Mouse (Mus musculus) kidney, adult 9 months (tissue): Measurements from ENCODE around the gene Ly6g5c.
"Not testable (repeated sequence)": the region's sequence is repeated elsewhere in the genome, so short reads cannot be mapped to it uniquely, and the experiment has no call there.

ENCODE experiments used
- DNase-seq: peaks from one replicate; pipeline ENCODE4 v3.0.0; 2022

The Ly6g5c gene

DNA sequence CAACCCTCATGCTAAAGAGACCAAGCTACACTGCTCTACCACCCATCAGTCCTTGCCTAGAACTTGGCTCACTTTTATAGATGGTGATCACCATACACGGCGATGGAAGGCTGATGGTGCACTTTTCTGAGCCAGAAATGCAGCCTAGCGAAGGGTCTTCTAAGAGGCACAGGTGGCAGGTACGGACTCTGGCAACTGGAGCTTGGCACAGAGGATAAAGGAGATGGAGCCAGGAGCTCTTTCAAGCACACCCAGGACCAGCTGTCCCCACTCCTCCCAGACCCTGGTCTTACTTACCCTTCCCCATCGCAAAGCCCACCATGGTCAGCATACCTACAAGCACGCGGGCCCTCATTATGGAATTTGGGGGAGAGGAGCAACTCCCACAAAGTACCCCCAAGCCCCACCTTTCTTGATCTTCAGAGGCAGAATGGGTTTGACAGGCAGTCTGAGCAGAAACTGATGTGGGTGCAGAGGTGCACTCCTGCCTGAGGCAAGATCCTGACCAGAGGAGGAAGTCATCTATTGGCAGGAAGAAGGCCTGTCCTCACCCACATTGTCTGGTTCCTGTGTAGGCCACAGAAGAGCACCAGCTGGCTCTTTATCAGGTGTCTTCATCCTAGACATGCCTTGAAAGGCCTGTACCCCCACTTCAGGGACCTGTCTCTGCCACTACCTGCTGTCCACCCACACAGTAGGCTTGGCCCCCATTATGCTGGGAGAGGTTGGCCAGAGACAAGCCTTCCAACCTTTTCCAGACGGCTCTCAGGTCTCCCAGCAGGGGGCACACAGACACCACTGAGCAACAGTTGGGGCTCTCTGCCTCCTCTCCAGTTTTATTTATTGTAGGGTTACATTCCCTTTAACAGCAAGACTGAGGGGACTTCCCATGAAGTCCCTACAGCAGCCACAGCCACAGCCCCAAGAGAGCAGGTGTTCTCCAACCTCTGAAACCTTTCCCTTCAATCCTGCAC lies 7.3 kb downstream of the Ly6g5c start, which contains the start of gene Ly6g5b:
TSS of gene Ly6g5b (minus strand) at position 383 of the 974 bp plus-strand sequence.
- no peak for DNase-seq

DNA sequence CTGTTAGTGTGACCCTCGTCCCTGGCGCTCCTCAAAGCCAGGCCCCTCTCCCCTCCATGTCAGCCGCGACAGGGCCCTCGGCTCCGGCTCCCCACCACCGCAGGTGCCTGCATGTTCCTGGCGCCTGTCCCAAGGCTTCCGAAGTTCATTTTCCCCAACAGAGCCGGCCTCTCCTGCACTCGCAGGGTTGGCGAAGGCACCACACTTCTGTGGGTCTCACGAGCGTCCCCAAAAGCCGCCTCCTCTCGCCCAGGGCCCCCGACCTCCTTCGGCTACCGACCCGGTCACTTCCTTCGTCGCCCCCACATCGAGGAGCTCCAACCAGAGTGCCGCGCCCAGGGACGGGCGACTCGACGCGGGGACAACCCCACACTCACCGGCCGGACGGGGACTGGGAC lies 12.7 kb downstream of the Ly6g5c start:
- DNase-seq: peak; percentile 62

DNA sequence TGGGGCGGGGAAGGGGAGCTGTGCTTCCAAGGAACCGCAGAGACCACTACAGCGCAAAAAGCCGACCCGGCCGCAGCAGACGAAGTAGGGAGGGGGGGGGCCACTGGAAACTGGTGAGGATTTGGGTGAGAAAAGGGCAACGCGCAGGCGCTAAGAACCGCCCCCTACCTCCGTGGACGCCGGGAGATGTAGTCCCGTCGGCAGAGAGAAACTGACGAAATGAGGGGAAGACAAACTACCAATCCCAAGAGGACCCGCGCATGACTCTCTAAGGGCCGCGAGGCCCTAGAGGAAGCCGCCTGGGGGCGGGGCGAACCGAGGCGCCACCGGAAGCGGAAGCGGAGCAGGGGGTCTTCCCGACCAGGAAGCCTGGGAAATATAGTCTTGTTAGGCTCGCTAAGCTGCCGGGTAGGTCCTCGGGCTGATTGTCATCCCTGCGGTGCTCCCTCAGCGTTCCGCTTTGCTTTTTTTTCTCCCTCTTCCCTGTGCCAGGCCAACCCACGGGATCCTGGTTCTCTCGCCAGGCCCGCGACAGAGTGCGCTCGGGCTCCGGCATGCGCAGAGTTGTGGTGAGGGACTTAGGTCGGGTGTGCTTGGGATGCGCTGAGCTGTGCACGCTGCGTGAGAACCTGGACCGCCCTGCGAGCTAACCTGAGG lies 13.2 kb downstream of the Ly6g5c start, which contains the start of gene Gpank1:
TSS of gene Gpank1 (plus strand) at position 313 of the 657 bp plus-strand sequence.
- DNase-seq: peak; percentile 99

DNA sequence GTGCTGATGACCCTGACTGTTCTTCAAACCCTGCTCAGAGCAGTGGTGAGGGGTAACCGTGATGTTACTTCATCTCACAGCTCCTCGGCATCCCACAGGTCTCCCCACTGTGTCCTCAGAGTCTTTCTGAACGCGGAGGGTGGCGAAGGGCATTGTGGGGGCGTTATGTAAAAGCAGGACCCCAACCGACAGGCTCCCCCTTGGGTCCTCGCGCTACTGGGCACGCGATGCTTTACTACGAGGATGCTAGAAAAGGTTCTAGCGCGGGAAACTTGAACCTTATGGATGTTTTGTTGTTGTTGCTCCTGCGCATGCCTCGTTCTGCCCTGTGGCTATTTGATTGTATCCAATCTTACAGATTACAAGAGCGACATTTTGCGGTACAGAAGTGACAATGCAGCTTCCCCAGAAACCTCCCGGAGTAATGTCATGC lies 13.8 kb downstream of the Ly6g5c start, which contains the start of gene Csnk2b:
TSS of gene Csnk2b (minus strand) at position 183 of the 433 bp plus-strand sequence.
- peak; percentile 69 for DNase-seq

DNA sequence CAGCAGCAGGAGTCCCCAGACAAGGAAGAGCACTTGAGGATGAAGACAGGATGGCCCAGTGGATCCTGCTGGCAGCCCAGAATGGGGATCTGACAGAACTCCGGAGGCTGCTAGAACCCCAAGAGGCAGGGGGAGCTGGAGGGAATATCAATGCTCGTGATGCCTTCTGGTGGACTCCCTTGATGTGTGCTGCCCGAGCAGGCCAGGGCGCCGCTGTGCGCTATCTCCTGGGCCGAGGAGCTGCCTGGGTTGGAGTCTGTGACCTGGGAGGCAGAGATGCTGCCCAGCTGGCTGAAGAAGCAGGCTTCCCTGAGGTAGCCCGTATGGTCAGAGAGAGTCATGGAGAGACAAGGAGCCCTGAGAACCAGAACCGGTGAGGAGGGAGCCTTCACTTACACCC lies 15.2 kb downstream of the Ly6g5c start:
- DNase-seq: not testable (repeated sequence)

DNA sequence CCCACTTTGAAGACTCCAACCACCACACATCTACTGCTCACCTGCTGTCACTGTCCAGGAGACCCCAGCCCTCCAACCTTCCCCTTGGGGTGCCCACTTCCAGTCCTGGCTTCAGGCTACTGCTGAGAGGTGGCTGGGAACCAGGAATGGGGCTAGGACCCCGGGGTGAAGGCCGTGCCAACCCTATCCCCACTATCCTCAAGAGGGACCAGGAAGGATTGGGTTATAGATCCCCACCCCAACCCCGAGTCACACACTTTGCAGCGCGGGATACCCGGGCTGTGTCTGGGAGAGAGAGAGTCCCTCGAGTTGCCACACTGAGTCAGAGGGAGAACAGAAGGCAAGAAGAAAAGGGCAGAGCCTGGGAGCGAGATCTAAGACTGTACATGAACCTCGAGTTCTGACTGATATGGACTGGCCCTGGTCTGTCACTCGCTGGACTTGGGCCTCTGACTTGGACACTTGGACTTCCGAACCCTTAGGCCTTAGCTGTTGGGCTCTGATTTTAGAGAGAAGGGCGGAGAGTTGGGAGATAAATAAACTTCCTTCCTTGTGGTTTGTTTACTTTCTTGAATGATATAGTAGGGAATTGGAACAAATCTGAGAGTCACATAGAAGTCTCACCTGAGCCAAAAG lies 16.3 kb downstream of the Ly6g5c start:
- DNase-seq: peak; percentile 55

DNA sequence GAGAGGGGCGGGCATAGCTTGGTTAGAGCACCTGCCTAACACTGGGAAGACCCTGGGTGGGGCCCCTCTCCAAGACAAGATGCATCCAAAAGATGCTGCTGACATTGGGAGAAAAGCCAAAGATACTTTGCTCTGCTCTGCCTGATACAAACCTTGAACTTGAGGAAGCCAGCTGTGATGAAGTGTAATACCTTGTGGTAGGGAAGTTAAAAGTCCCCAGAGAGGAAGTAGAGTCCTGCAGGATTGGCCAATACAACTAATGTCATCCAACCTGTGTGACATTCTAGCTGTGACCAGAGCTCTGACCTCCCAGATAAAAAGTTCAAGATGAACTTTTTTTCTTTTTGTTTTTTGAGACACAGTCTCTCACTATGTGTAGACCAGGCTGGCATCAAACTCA lies 17.0 kb downstream of the Ly6g5c start:
- DNase-seq: no peak

DNA sequence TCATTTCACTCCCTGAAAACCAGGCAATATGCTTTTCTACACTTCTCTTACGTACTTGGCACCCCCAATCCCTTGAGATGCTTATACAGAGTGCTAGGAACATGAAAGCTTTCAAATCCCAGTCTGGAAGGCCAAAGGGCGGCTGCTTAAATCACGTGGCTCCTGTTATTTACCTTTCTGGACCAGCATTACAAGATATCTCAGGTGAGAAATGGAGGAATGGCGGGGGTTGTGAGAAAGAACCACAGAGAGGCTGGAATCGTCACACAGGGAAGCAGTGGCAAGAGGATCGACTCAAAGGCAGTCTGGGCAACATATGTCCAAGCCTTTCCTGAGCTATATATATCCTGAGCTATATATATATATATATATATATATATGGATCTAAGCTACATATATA lies 17.5 kb downstream of the Ly6g5c start:
- no peak for DNase-seq

DNA sequence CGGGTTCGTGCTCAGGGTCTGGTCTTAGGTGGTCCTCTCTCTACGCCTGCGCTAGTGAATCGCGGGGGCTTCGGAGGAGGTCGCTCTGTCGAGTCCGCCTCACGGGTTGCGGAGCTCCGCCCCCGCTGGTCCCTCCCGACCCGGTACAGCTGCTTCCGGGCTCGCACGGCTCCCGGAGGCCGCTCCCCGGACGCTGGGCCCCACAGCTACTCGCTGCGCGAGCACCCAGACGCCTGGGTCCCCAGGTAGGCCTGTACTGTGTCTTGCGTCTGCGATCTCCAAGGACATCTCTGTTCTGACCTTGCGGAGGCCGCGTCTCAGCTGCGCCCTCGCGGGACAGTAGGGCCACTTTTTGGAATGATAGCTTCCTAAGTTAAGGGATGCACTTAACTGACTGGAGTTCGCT lies 18.1 kb downstream of the Ly6g5c start, which contains the start of gene D17H6S53E:
TSS of gene D17H6S53E (plus strand) at position 168 of the 406 bp plus-strand sequence.
- DNase-seq: peak; percentile 74

DNA sequence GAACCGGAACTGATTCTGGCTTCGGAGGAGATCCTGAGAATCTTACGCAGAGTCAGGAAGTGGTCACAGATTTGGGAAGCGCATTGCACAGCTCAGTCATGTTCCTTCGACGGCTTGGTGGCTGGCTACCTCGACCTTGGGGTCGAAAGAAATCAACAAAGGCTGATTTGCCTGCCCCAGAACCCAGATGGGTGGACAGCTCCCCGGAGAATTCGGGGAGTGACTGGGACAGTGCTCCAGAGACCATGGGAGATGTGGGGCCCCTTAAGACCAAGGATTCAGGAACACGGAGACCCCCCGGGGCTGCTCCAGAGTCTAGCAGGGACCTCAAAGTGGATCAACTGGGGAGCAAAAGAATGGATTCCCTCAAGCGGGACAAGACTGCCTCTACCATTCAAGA lies 18.9 kb downstream of the Ly6g5c start:
- DNase-seq: no peak

DNA sequence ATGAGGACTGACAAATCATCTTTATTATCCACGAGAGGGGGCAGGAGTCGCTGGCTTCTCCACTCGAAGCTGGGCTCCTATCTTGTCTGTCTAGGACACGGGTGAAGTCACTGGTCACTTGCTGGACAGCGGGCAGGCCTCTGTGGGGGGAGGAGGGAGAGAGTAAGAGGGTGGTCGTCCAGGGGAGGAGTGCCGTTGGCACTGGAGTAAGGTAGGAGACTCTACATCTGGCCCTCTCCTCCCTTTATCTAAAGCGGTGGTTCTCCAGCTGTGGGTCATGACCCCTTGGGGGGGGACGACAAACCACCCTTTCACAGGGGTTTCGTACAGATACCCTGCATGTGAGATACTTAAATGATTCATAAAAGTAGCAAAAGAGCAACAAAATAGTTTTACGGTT lies 20.9 kb downstream of the Ly6g5c start:
- DNase-seq: no peak

DNA sequence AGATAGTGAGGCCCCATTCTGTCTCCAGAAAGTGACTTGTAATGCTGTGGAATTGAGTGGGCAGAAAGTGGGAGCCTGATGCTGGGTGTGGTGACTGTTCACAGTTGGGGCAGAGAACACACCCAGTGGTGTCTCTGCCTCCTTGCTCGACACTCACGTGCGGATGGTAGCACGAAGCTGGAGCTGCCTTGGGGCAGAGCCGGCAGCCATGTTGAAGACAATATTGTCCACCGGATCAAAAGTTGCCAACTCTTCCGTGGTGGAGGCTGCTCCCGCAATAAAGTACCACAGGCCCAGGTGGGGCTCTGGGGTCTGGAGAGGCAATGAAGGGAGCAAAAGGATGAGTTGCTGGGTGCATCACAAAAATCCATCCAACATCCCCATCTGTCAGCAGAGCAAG lies 23.0 kb downstream of the Ly6g5c start:
- DNase-seq: no peak

DNA sequence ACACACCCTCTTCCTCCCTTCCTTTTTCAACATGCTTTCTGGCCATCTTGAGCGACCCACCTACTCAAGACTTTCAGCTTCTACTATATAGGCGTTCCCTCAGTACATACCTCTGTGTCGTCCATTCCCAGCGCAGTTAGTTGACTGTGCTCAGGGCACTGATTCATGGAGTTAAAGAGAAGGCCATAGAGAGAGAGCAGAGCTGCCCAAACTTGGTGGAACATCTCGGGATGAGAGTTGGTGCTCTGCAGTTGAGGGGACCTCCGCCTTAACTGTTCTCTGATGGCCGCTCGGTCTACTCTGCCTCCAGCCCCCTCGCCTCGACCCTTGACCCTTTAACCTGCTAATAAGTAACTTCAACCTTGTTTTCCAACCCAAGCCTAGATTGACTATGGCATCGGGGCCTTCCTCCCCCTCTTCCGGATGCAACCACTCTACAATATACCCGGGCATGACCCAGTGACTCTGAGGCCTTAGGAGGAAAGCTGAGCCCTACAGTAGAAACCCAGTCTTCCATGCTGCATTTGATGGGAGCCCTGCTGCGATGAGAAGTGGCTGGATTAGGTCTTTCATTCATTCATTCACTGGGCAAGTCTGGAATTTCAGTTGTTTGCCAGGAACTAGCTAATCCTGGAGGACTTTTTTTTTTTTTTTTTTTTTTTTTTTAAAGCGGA lies 23.6 kb downstream of the Ly6g5c start, which contains the start of gene Apom:
TSS of gene Apom (minus strand) at position 551 of the 674 bp plus-strand sequence.
- peak; percentile 70 for DNase-seq

DNA sequence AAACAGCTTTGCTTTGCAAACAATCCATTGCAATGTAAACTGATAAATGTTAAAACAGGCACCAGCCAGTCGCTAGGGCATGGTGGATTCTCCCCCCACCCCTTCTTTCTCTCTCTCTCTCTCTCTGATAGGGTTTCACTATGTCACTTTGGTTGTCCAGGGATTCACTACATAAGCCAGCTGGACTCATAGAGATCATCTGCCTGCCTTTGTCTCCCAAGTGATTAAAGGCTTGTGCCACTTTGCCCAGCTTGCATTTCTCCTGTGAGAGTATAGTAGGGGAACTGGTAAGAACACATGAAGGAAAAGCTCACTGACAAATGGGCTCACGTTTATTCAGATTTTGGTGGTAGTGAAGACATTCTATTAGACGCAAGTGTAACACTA lies 24.1 kb downstream of the Ly6g5c start:
- no peak for DNase-seq

DNA sequence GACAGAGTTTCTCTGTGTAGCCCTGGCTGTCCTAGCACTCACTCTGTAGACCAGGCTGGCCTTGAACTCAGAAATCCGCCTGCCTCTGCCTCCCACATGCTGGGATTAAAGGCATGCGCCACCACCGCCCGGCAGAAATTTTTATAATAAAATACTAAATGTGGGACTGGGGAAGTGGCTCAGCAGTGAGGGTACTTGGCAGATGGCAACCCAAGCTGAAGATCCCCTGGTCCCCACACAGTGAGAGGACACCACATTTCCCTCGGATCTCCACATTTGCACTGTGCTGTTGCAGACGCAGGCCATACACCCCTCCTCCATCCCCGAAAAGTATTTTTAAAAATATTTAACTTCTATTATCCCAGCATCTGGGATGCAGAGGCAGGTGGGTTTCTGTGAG lies 25.4 kb downstream of the Ly6g5c start:
- no peak for DNase-seq

DNA sequence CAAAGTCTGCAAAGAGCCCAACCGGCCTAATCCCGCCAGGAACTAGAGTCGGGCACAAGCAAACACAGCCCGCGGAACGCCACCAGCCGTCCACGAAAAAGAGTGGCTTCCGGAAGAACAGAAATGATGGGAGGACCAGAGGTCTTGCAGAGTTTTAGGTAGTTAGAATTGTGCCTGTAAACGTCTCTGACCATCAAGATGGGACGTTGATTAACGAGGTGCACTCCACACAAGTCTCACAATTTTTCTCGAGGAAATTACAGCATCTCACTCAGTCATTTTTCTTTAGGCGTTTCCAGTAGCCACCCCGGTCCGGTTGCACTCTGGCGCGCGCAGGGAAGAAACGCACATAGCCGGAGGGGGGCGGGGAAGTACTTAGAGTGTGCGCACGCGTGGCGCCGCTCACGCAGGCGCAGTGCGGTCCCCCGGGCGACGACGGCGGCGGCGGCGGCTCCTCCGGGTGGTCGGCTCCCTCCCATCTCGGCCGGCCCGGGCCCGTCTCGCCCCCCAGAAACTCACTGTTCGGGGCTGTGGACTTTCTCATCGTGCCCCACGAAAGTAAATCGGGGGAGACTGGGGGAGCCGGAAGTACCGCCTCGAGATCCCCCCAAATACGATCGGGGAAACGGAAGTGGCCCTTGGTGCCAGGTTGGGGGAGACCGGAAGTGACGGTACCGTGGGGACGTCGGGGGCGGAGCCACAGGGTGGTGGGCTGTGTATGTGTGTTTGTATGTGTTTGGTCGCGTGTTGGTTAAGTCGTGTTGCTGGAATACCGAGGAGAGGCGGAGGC lies 26.9 kb downstream of the Ly6g5c start, which contains the start of gene Bag6:
TSS of gene Bag6 (plus strand) at position 378 of the 790 bp plus-strand sequence.
- peak; percentile 96 for DNase-seq

DNA sequence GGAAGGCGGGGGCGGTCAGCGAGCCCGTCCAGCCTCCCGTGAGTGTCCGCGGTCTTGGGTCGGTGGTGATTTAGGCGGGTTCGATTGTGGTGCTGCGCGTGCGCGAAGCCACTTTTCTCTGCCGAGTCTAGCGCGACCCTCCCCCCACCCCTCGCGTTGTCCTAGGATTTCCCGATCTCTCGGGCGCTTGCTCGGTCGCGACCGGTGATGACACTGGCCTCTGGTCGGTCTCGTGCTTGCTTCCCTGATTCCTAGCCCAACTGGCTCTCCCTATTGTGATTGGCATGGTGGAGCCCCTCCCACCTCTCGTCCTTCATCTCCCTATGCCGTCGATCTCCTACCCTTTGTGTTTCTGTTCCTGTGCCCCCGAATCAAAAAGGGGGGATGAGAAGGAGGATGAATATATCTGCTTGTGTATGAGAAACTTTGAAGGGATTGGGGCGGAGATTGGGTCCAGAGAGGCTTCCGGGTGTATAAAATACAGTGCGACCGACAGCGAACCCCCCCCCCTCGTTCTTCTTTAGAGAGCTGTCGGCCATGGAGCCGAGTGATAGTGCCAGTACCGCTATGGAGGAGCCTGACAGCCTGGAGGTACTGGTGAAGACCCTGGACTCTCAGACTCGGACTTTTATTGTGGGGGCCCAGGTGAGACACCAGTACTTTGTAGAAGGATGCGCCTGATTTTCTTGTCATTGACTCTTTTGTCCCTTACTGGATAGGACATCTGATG lies 27.7 kb downstream of the Ly6g5c start:
- no peak for DNase-seq

DNA sequence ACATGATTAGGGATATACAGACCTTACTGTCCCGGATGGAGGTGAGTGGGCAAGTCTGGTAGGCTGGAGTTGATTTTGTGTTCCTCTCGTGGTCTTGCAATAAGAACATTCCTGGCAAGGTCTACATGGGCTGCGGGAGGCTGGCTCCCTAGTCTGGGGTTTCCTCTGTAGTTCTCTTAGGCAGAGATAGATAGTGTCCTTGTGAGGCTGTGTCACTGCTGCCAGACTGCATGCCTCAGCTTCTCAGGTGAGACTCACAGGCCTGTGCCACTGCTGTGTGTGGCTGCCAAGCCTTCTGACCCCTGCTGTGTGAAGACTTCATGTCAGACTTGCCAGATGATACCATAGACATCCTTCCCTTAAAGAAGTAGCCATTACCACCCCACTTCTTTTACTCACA lies 31.2 kb downstream of the Ly6g5c start:
- no peak for DNase-seq

DNA sequence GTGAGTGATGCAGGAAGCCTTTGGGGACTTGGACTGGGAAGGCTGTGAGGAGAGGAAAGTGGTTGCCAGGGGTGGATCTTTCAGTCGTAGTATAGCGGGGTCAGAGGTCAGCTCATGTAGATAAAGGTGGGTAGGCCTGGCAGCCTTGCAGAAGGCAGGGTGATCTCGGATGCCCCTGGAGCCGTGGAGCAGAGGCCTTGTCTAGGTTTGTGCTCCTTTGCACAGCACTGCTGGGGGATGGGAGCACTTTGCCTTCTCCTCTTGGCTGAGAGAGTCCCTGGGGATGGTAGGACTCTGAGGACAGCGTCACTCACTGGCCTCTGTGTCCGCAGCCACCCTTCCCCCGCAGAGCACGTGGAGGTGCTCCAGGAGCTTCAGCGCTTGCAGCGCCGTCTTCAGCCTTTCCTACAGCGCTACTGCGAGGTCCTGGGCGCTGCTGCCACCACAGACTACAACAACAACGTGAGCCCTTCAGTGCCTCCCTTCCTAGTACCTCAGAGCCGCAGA lies 32.5 kb downstream of the Ly6g5c start:
- DNase-seq: no peak

DNA sequence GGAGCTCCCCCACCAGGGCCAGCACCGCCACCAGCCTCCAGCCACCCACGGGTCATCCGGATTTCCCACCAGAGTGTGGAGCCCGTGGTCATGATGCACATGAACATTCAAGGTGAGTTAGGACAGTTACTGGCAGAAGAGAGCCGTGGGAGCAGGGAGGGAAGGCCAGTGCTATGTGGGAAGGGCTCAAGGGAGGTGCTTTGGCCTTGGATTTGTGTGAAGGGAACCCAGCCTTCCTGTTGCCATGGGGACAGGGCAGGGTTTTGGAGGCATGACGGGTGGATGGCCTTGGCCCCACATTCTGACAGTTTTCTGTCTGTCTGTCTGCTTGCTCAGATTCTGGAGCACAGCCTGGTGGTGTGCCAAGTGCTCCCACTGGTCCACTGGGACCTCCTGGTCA lies 33.9 kb downstream of the Ly6g5c start:
- DNase-seq: no peak

DNA sequence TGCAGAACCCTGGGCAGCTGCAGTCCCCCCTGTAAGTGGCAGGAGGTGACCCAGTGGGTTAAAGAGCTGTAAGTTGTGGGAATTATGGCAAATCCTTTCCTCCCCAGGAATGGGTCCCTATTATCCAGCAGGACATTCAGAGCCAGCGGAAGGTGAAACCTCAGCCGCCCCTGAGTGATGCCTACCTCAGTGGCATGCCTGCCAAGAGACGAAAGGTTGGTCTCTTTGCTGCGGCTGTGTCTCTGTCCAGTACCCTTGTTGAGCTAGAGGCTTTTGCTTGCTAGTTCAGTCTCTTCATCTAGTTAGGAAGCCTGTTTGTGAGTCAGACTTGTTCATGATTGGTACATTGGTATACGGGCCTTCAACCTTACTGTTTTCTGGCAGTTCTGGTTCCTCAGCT lies 38.1 kb downstream of the Ly6g5c start:
- no peak for DNase-seq
